Mouse (Mus musculus) mature B cell (primary cell): Measurements from ENCODE around the gene Olfr1123.
"Not testable (repeated sequence)": the region's sequence is repeated elsewhere in the genome, so short reads cannot be mapped to it uniquely, and the experiment has no call there.

ENCODE experiments used
- in situ Hi-C: fragments of 300-500 bp; cut with MboI; formaldehyde crosslinking; loops from 2 replicates; pipeline ENCODE4 v1.14.3; 2019

Gene Olfr1123

DNA sequence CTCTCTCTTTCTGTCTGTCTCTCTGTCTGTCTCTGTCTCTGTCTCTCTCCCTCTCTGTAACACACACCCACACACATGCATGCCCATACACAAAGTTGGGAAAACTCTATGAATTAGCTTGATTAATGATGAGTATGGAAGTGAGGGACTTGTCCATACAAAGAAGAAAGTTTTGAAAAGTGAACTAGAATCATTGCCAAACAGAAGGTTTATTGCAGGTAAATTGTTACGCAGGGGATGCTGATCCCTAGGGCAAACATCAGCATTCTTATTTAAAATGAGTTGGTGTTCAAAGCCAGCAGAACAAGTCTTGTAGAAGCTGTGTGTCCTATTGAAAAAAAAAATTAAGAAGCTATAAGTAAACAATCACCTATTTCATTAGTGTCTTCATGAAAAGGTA is at the start of gene Olfr1123:
TSS of gene Olfr1123 (plus strand) at position 301 of the 400 bp plus-strand sequence.
- in situ Hi-C loops: no loop called here

- in situ Hi-C loops: no loop called here
Measured at GRCm38 (mm10) chr2:87369595-87369994, 46.8 kb upstream of the Olfr1123 start, which contains the start of gene Olfr1121. Olfr1121 (plus strand) TSS chr2:87369895.

DNA sequence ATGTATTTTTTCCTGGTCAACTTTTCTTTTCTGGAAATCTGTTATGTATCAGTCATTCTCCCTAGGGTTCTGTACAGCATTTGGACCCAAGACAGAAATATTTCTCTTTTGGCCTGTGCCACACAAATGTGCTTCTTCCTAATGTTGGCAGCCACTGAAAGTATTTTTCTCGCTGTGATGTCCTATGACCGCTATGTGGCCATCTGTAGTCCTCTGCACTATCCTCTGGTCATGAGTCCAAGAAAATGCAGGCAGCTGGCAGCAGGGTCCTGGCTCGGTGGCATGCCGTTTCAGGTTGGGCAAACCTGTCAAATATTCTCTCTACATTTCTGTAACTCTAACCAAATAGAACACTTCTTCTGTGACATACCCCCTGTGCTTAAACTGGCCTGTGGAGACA is 44.7 kb upstream of the Olfr1123 start:
- in situ Hi-C loops: no loop called here

- in situ Hi-C loops: no loop called here
Measured at GRCm38 (mm10) chr2:87383935-87384334, 32.5 kb upstream of the Olfr1123 start.

GRCm38 (mm10) chr2:87385549-87385948 is 30.9 kb upstream of the Olfr1123 start, which contains the start of gene Olfr1122:
Olfr1122 (plus strand) TSS chr2:87385849.
- in situ Hi-C loops: no loop called here

DNA sequence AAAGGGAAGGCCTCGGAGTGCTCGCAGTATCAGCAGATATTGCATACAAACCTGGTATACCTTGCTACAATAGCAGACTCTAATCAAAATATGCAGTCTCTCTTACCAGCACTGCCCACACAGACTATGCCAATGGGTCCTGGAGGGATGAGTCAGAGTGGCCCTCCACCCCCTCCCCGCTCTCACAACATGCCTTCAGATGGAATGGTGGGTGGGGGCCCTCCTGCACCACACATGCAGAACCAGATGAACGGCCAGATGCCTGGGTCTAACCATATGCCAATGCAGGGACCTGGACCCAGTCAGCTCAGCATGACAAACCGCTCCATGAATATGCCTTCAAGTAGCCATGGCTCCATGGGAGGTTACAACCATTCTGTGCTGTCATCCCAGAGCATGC is 22.8 kb upstream of the Olfr1123 start:
- in situ Hi-C loops: not testable (repeated sequence)

DNA sequence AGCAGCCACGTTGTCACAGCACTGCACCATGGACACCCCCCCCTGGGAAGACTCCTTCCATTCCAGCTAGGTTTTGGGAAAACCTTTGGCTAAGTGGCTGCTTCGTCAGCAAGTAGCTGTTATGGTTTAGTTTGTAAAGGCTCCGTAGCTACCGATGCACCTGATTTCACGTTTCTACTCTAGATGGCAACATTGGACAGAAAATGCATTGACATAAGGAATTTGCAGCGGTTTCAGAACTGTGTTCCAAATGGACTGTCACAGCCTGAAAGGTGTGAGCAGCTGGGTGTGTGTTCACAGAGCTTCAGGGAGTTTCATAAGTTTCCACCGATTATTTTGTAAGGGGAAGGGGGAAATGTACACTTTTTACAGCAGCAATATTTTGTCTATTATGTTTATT is 21.7 kb upstream of the Olfr1123 start:
- in situ Hi-C loops: not testable (repeated sequence)

GRCm38 (mm10) chr2:87429975-87430374 is 13.5 kb downstream of the Olfr1123 start, which contains the start of gene Olfr1124:
Olfr1124 (plus strand) TSS chr2:87430275.
- in situ Hi-C loops: no loop called here

- in situ Hi-C loops: no loop called here
Measured at GRCm38 (mm10) chr2:87437731-87438130, 21.3 kb downstream of the Olfr1123 start.

- in situ Hi-C loops: no loop called here
Measured at GRCm38 (mm10) chr2:87453662-87454061, 37.2 kb downstream of the Olfr1123 start, which contains the start of gene Olfr1126. Olfr1126 (plus strand) TSS chr2:87453962.

DNA sequence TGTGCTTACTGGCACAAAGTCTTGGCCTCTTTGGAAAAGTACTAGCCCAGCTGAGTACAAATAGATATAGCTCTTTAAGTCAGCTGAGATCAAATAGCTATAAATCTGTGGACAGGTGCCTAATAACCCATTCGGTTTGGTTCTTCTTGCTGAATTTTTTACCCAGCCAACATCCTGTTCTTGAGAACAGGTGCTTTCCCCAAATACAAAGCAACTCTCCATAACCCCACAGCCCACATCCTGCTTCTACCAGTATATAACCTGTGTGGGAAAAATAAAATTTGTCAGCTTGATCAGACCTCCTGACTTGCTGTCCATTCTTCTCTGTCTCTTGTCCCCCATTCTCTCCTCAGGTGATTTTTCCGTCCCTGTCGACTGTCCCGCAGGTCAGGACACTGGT is 45.3 kb downstream of the Olfr1123 start:
- in situ Hi-C loops: no loop called here
